Mouse (Mus musculus) limb, embryonic 14.5 days (tissue): ENCODE measurements at regions not wholly inside any gene's neighbourhood (a gene's known extent, or its start where the extent isn't known, plus 50 kb on each side); places are given as distances from the start of the nearest gene placed in this dataset.

Experiments used
- ATAC-seq: fragments of 200-750 bp; cut with Nextera tagmentation; 2 replicates; pipeline ENCODE4 v1.8.0; 2017; ENCODE audit warnings: low read depth, moderate number of reproducible peaks, moderate TSS enrichment; ENCODE audit not compliant: low FRiP score
- DNase-seq: peaks from one replicate; pipeline ENCODE4 v3.0.0-alpha.2; 2015; ENCODE audit warnings: low spot score
- H3K27ac ChIP-seq: fragments of 300-500 bp; sonication (generic); replicated peaks from 2 replicates; pipeline ENCODE4 v1.5.1; 2014; ENCODE audit warnings: low read depth, mild to moderate bottlenecking, low read length, moderate library complexity, mixed read lengths
- H3K27me3 ChIP-seq: fragments of 300-500 bp; sonication (generic); 2 replicates; pipeline ENCODE4 v1.6.1; 2014; ENCODE audit warnings: low read length, mixed read lengths; ENCODE audit not compliant: control insufficient read depth, insufficient read depth
- H3K36me3 ChIP-seq: fragments of 300-500 bp; sonication (generic); 2 replicates; pipeline ENCODE4 v1.6.1; 2014; ENCODE audit warnings: mild to moderate bottlenecking, low read length, moderate library complexity, mixed read lengths; ENCODE audit not compliant: control insufficient read depth, insufficient read depth
- H3K4me1 ChIP-seq: fragments of 300-500 bp; sonication (generic); 2 replicates; pipeline ENCODE4 v1.6.1; 2014; ENCODE audit warnings: antibody characterized with exemption, low read length, mixed read lengths; ENCODE audit not compliant: control insufficient read depth, insufficient read depth
- H3K4me2 ChIP-seq: fragments of 300-500 bp; sonication (generic); replicated peaks from 2 replicates; pipeline ENCODE4 v1.6.1; 2014; ENCODE audit warnings: low read depth, mild to moderate bottlenecking, low read length, moderate library complexity; ENCODE audit not compliant: severe bottlenecking
- H3K4me3 ChIP-seq: fragments of 300-500 bp; sonication (generic); replicated peaks from 2 replicates; pipeline ENCODE4 v1.5.1; 2014; ENCODE audit warnings: low read length
- H3K9ac ChIP-seq: fragments of 300-500 bp; sonication (generic); 2 replicates; pipeline ENCODE4 v1.6.1; 2014; ENCODE audit warnings: mild to moderate bottlenecking, low read depth, low read length, moderate library complexity; ENCODE audit not compliant: severe bottlenecking
- H3K9me3 ChIP-seq: fragments of 300-500 bp; sonication (generic); 2 replicates; pipeline ENCODE4 v1.6.1; 2016; ENCODE audit warnings: low read length; ENCODE audit not compliant: control insufficient read depth
- POLR2A ChIP-seq: fragments of 200-500 bp; IDR thresholded peaks from 2 replicates; pipeline ENCODE4 v1.8.0; 2012; ENCODE audit warnings: inconsistent platforms, mild to moderate bottlenecking, moderate library complexity, borderline replicate concordance; ENCODE audit not compliant: insufficient read depth, insufficient read length; ENCODE audit errors: extremely low read depth
- WGBS: fragments of 180-500 bp; shearing (Covaris S2); extraction: QIAGEN DNeasy Blood & Tissue Kit; methylation state at CpG from one replicate; pipeline ENCODE4 v1.1.7; 2014; 5-methylcytosine and 5-hydroxymethylcytosine counted together

GRCm38 (mm10) chr16:25052428-25052827, 234.2 kb upstream of the Tprg start:
- H3K27me3 ChIP-seq, result no peaks in the 10 kb centered on the region
- 73% methylated on average over 5 of the region's 5 CpGs for WGBS
- no peak overlapping the region for H3K27ac ChIP-seq
- no peaks in the 10 kb centered on the region for H3K9me3 ChIP-seq
- H3K4me3 ChIP-seq, result no peak overlapping the region
- H3K36me3 ChIP-seq, result no peaks in the 10 kb centered on the region
- no peak overlapping the region for H3K4me2 ChIP-seq
- no peak for ATAC-seq
- H3K4me1 ChIP-seq, result no peaks in the 10 kb centered on the region
- DNase-seq, result no peak
- TF ChIP-seq POLR2A, result no peak
- H3K9ac ChIP-seq, result no peak overlapping the region

- DNase-seq (no peak), ATAC-seq (no peak)
- no peak for TF ChIP-seq POLR2A
- no peak overlapping the region for H3K4me3 ChIP-seq
- H3K4me2 ChIP-seq, result no peak overlapping the region
- H3K9ac ChIP-seq, result no peak overlapping the region
- no peaks in the 10 kb centered on the region for H3K4me1 ChIP-seq
- H3K27me3 ChIP-seq, result no peaks in the 10 kb centered on the region
- H3K27ac ChIP-seq, result no peak overlapping the region
- no peaks in the 10 kb centered on the region for H3K9me3 ChIP-seq
- WGBS, result 80% methylated on average over 5 of the region's 5 CpGs
- no peaks in the 10 kb centered on the region for H3K36me3 ChIP-seq
Measured at GRCm38 (mm10) chr16:25052917-25053343, 233.7 kb upstream of the Tprg start.

- WGBS, result 92% methylated on average over 2 of the region's 2 CpGs
- Histone ChIP-seq H3K9me3 (no peaks in the 10 kb centered on the region), H3K27me3 (no peaks in the 10 kb centered on the region), H3K36me3 (no peaks in the 10 kb centered on the region), H3K27ac (no peak overlapping the region), H3K4me1 (peaks cover 5% of the 10 kb centered on the region), H3K9ac (no peak overlapping the region), H3K4me2 (no peak overlapping the region), H3K4me3 (no peak overlapping the region)
- no peak for TF ChIP-seq POLR2A
- no peak for ATAC-seq
- no peak for DNase-seq
Measured at GRCm38 (mm10) chr16:25054304-25054703, 232.3 kb upstream of the Tprg start.

- H3K36me3 ChIP-seq, result no peaks in the 10 kb centered on the region
- TF ChIP-seq POLR2A, result no peak
- H3K4me1 ChIP-seq, result peaks cover 12% of the 10 kb centered on the region
- no peak overlapping the region for H3K9ac ChIP-seq
- no peak for ATAC-seq
- no peak overlapping the region for H3K4me3 ChIP-seq
- H3K9me3 ChIP-seq, result no peaks in the 10 kb centered on the region
- DNase-seq, result no peak
- H3K4me2 ChIP-seq, result no peak overlapping the region
- WGBS, result 74% methylated on average over 9 of the region's 9 CpGs
- H3K27ac ChIP-seq, result no peak overlapping the region
- H3K27me3 ChIP-seq, result no peaks in the 10 kb centered on the region
Measured at GRCm38 (mm10) chr16:25055376-25055775, 231.2 kb upstream of the Tprg start.

GRCm38 (mm10) chr16:25058051-25058747, 228.4 kb upstream of the Tprg start:
- WGBS, result 34% methylated on average over 11 of the region's 11 CpGs

More at GRCm38 (mm10) chr16:25058051-25058747, 228.4 kb upstream of the Tprg start:
- Histone ChIP-seq H3K4me1 (peaks cover 14% of the 10 kb centered on the region), H3K36me3 (no peaks in the 10 kb centered on the region), H3K9ac (peak overlapping the region; percentile 72; the same call in 1 of the 2 replicates), H3K27ac (peak overlapping the region; percentile 92), H3K4me3 (peak overlapping the region; percentile 54), H3K4me2 (peak overlapping the region; percentile 70), H3K27me3 (no peaks in the 10 kb centered on the region), H3K9me3 (no peaks in the 10 kb centered on the region)
- no peak for DNase-seq
- no peak for ATAC-seq
- TF ChIP-seq POLR2A, result no peak
